Mouse (Mus musculus): Measurements from ENCODE around the gene Slc29a4.

DNA sequence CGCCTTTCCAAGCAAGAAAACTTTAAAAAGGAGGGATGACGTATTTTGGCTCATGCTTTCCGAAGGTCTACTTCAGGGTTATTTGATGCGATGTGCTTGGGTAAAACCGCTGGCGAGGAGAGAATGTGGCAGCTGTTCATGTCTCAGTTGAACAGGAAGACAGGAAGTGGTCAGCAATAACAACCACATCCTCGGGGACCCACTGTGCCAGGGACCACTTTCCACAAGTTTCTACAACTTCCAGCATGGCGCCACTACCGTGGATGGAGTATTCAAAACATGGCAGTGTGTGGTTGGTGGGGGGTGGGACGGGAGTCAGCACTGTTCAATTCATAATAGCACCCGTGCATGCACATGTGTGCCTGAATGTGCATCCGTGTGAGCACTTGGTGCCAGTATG lies 38.0 kb downstream of the Slc29a4 start:
- TF ChIP-seq CTCF (IDR thresholded peaks at IDR 0.05; ENCODE audit: low read depth) = no peak
- no peak for TF ChIP-seq EP300 (IDR thresholded peaks at IDR 0.05; ENCODE audit: low read depth)
